Mouse (Mus musculus): ENCODE data around the gene Gldc.

DNA sequence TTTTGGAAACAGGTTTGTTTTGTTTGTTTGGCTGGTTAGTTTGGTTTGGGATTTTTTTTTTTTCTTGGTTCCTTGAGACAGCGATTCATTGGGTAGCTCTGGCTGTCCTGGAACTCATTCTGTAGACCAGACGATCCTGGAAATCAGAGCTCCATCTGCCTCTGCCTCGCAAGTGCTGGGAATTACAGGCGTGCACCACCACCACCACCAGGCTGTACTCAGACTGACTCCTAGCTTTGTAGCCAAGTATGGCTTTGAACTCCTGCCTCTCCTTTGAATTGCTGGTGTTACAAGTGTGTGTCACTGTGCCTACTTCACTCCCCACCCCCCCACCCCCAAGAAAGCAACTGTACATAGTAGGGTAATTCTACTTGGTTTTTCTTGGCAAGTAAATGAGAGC, 58.0 kb downstream of the Gldc start:
- TF ChIP-seq POLR2A (IDR thresholded peaks at IDR 0.05; ENCODE audit: borderline replicate concordance, low read depth, low read length), result no peak
- no peak for TF ChIP-seq CTCF (IDR thresholded peaks at IDR 0.05; ENCODE audit: low read depth, low read length)
